Mouse (Mus musculus) stomach, embryonic 15.5 days (tissue): ENCODE data around the gene Tmem128. TPM values are rescaled to one million over a fixed set of nuclear protein-coding genes. Genes with fewer than 3 reads are reported as not detected.

Source experiments
- ATAC-seq: fragments of 200-750 bp; cut with Nextera tagmentation; 2 replicates; pipeline ENCODE4 v1.8.0; 2017; ENCODE audit warnings: low read depth, moderate number of reproducible peaks, moderate TSS enrichment; ENCODE audit not compliant: insufficient read depth, low FRiP score
- H3K27ac ChIP-seq: fragments of 300-500 bp; sonication (generic); 2 replicates; pipeline ENCODE4 v1.5.1; 2015; ENCODE audit warnings: mild to moderate bottlenecking, inconsistent platforms
- H3K27me3 ChIP-seq: fragments of 300-500 bp; sonication (generic); replicated peaks from 2 replicates; pipeline ENCODE4 v1.6.1; 2015; ENCODE audit warnings: inconsistent platforms
- H3K36me3 ChIP-seq: fragments of 300-500 bp; sonication (generic); 2 replicates; pipeline ENCODE4 v1.6.1; 2015; ENCODE audit warnings: inconsistent platforms
- H3K4me1 ChIP-seq: fragments of 300-500 bp; sonication (generic); 2 replicates; pipeline ENCODE4 v1.6.1; 2015; ENCODE audit warnings: inconsistent platforms
- H3K4me2 ChIP-seq: fragments of 300-500 bp; sonication (generic); 2 replicates; pipeline ENCODE4 v1.6.1; 2015; ENCODE audit warnings: mild to moderate bottlenecking, inconsistent platforms
- H3K4me3 ChIP-seq: fragments of 300-500 bp; sonication (generic); replicated peaks from 2 replicates; pipeline ENCODE4 v1.5.1; 2015; ENCODE audit warnings: inconsistent platforms
- H3K9ac ChIP-seq: fragments of 300-500 bp; sonication (generic); 2 replicates; pipeline ENCODE4 v1.6.1; 2015; ENCODE audit warnings: inconsistent platforms
- H3K9me3 ChIP-seq: fragments of 300-500 bp; sonication (generic); 2 replicates; pipeline ENCODE4 v1.6.1; 2016; ENCODE audit warnings: inconsistent platforms
- WGBS: fragments of 180-500 bp; shearing (Covaris S2); methylation state at CpG from one replicate; pipeline ENCODE4 v1.1.7; 2015; 5-methylcytosine and 5-hydroxymethylcytosine counted together
- polyA plus RNA-seq: library from polyadenylated mRNA; unstranded; fragments of >200 nt; fragmentation: Nextera tagmentation; extraction: Ambion mirVana; gene quantifications from 2 replicates; pipeline ENCODE4 v1.2.1, GENCODE M21; 2015

Gene Tmem128
- polyA plus RNA-seq, 1 experiment from 2014 or later = 70.1 TPM

GRCm38 (mm10) chr5:38256551-38256950 is 3.4 kb upstream of the Tmem128 start:
- H3K4me2 ChIP-seq = no peak overlapping the region
- no peak for ATAC-seq
- H3K36me3 ChIP-seq = no peaks in the 10 kb centered on the region
- H3K9ac ChIP-seq = no peak overlapping the region
- no peaks in the 10 kb centered on the region for H3K27me3 ChIP-seq
- H3K9me3 ChIP-seq = no peaks in the 10 kb centered on the region
- H3K4me1 ChIP-seq = peaks cover 5% of the 10 kb centered on the region; the same call in 1 of the 2 replicates
- WGBS = 91% methylated on average over 1 of the region's 1 CpGs
- no peak overlapping the region for H3K27ac ChIP-seq
- H3K4me3 ChIP-seq = no peak overlapping the region

GRCm38 (mm10) chr5:38258034-38258772 is 1.8 kb upstream of the Tmem128 start:
- Histone ChIP-seq H3K4me2 (no peak overlapping the region), H3K9ac (no peak overlapping the region), H3K4me1 (peaks cover 5% of the 10 kb centered on the region; the same call in 1 of the 2 replicates), H3K27ac (no peak overlapping the region), H3K36me3 (peaks cover 9% of the 10 kb centered on the region), H3K4me3 (no peak overlapping the region), H3K27me3 (no peaks in the 10 kb centered on the region), H3K9me3 (no peaks in the 10 kb centered on the region)
- 73% methylated on average over 8 of the region's 8 CpGs for WGBS
- no peak for ATAC-seq

DNA sequence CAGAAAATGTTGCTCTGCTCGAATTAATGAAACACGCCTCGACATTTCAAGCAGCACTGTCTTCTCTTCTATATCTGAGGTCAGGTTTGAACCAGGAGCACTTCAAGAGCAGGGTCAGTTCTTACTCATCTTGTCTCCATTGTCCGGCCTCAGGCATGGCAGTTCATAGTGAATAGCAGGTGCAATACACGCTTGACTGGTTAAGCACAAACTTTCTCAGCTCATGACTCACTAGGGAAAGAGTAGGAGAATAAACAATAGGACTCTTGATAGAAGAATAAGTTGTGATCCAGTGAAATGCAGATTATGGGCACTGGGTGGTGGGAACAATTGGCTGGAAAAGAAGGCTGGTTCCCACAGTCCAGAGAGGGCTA is 1.2 kb upstream of the Tmem128 start:
- peaks cover 13% of the 10 kb centered on the region for H3K36me3 ChIP-seq
- H3K9me3 ChIP-seq = no peaks in the 10 kb centered on the region
- H3K4me3 ChIP-seq = no peak overlapping the region
- H3K4me2 ChIP-seq = no peak overlapping the region
- H3K9ac ChIP-seq = no peak overlapping the region
- ATAC-seq = no peak
- peaks cover 5% of the 10 kb centered on the region; the same call in 1 of the 2 replicates for H3K4me1 ChIP-seq
- H3K27me3 ChIP-seq = no peaks in the 10 kb centered on the region
- H3K27ac ChIP-seq = no peak overlapping the region
- WGBS = 86% methylated on average over 5 of the region's 5 CpGs

GRCm38 (mm10) chr5:38259455-38260106 is 404 bp upstream of the Tmem128 start:
- Histone ChIP-seq H3K4me3 (peak overlapping the region; percentile 83), H3K27ac (peak overlapping the region; percentile 91), H3K4me1 (peaks cover 5% of the 10 kb centered on the region; the same call in 1 of the 2 replicates), H3K36me3 (peaks cover 20% of the 10 kb centered on the region), H3K27me3 (no peaks in the 10 kb centered on the region), H3K4me2 (peak overlapping the region; percentile 80), H3K9me3 (no peaks in the 10 kb centered on the region), H3K9ac (peak overlapping the region; percentile 50)
- 41% methylated on average over 9 of the region's 9 CpGs for WGBS
- no peak for ATAC-seq

- Histone ChIP-seq H3K27me3 (peaks cover 15% of the 10 kb centered on the region), H3K4me3 (no peak overlapping the region), H3K9me3 (no peaks in the 10 kb centered on the region), H3K27ac (no peak overlapping the region), H3K9ac (no peak overlapping the region), H3K4me1 (no peaks in the 10 kb centered on the region), H3K4me2 (no peak overlapping the region), H3K36me3 (peaks cover 12% of the 10 kb centered on the region)
- WGBS = 87% methylated on average over 3 of the region's 3 CpGs
- ATAC-seq = no peak
Measured at GRCm38 (mm10) chr5:38270942-38271341, 11.0 kb downstream of the Tmem128 start.

- peaks cover 41% of the 10 kb centered on the region for H3K27me3 ChIP-seq
- no peak overlapping the region for H3K4me2 ChIP-seq
- H3K4me3 ChIP-seq = no peak overlapping the region
- H3K9me3 ChIP-seq = no peaks in the 10 kb centered on the region
- WGBS = 82% methylated on average over 4 of the region's 4 CpGs
- H3K27ac ChIP-seq = no peak overlapping the region
- no peak overlapping the region for H3K9ac ChIP-seq
- H3K4me1 ChIP-seq = peaks cover 10% of the 10 kb centered on the region
- H3K36me3 ChIP-seq = peaks cover 2% of the 10 kb centered on the region
- no peak for ATAC-seq
Measured at GRCm38 (mm10) chr5:38273831-38274230, 13.8 kb downstream of the Tmem128 start.

DNA sequence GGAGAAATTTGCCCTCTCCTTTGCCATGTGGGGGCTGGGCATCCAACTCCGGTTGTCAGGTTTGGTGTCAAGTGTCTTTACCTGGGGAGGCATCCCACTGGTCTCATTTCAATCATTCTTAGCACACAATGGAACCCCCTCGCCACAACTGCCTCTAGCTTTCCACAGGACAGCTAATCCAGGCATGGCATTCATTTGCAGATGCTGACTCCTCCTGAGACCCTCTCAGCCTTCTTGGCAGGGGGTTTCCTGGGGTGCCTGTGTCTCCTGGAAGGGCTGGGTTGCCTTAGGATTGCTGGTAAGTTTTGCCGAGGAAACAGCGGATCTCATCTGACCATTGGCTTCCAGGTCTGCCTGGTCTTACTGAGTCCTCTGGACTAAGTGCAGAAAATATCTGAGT is 15.8 kb downstream of the Tmem128 start, which contains the start of gene Otop1:
Gene Otop1 (plus strand): TSS at position 202 of the 400 bp plus-strand sequence.
- peaks cover 50% of the 10 kb centered on the region for H3K27me3 ChIP-seq
- H3K27ac ChIP-seq = no peak within 1 kb of the TSS
- 13% methylated on average over 4 of the region's 4 CpGs for WGBS
- no peaks in the 10 kb centered on the region for H3K9me3 ChIP-seq
- peaks cover 10% of the 10 kb centered on the region for H3K4me1 ChIP-seq
- H3K9ac ChIP-seq = no peak within 1 kb of the TSS
- H3K4me2 ChIP-seq = peak within 1 kb of the TSS; percentile 48; the same call in 1 of the 2 replicates
- H3K36me3 ChIP-seq = no peaks in the 10 kb centered on the region
- no peak within 1 kb of the TSS for H3K4me3 ChIP-seq
- no peak for ATAC-seq

GRCm38 (mm10) chr5:38276451-38276850 is 16.5 kb downstream of the Tmem128 start:
- Histone ChIP-seq H3K27ac (no peak overlapping the region), H3K9ac (no peak overlapping the region), H3K4me3 (no peak overlapping the region), H3K36me3 (no peaks in the 10 kb centered on the region), H3K4me1 (peaks cover 10% of the 10 kb centered on the region), H3K4me2 (no peak overlapping the region), H3K9me3 (no peaks in the 10 kb centered on the region), H3K27me3 (peaks cover 50% of the 10 kb centered on the region)
- WGBS = 4% methylated on average over 19 of the region's 19 CpGs
- ATAC-seq = no peak

DNA sequence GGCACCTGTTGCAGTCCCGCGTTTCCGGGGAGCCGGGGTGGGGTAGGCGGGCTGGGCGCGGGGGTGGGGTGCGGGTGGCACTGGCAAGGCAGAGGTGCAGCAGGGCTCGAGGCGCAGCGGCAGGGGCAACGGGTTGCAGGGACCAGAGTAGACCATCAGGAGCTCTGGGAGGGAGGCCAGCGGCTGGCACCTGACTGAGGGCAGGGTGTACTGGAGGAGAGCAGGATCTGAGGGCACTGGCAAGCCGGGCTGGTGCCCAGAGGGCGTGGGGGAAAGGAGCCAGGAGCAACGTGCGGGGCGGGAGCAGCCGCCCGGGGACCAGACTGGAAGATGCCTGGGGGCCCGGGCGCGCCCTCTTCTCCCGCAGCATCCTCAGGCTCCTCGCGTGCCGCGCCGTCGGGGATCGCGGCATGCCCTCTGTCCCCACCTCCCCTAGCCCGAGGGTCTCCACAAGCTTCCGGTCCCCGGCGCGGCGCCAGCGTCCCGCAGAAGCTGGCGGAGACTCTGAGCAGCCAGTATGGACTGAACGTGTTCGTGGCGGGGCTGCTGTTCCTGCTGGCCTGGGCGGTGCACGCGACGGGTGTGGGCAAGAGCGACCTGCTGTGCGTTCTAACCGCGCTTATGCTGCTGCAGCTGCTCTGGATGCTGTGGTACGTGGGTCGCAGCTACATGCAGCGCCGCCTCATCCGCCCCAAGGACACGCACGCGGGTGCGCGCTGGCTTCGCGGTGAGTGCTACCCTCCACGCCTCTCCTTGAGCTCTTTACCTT is 17.3 kb downstream of the Tmem128 start:
- 3% methylated on average over 62 of the region's 65 CpGs for WGBS
- no peak; the same call in 1 of the 2 replicates for ATAC-seq
- Histone ChIP-seq H3K4me1 (peaks cover 10% of the 10 kb centered on the region), H3K27me3 (peaks cover 50% of the 10 kb centered on the region), H3K9me3 (no peaks in the 10 kb centered on the region), H3K9ac (no peak overlapping the region), H3K4me2 (peak overlapping the region; percentile 48), H3K36me3 (no peaks in the 10 kb centered on the region), H3K27ac (no peak overlapping the region), H3K4me3 (peak overlapping the region; percentile 29)

DNA sequence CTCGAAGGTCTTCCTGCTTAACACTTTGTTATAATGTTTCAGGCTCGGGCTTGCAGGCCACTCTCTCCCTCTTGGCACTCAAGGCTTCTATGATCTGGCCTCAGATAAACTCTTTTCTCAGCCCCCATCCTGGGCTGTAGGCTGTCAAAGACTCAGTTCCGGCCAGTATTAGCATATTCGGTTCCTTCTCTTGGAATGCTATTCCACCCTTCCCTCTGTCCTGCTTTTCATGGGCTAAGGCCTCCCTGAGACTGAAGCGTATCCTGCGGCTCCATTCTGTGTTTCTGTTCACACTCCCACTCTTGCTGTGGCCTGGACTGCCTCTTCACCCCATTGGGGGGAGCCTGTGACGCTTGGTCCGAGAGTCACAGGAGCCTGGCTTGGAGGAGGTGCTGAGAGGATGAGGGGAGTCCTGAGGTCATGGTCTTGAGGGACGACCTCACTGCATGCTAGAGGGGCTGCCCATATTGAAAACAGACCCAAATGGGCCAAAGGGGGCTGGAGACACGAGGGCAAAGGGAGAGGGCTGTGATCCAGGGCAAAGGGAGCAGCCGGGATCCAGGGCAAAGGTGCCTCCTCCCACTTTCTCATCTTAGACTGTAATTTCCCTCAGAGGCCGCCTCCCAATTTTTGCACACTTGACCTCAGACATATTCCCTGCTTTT is 18.1 kb downstream of the Tmem128 start:
- Histone ChIP-seq H3K4me3 (no peak overlapping the region), H3K27me3 (peaks cover 50% of the 10 kb centered on the region), H3K4me1 (peaks cover 10% of the 10 kb centered on the region), H3K9ac (no peak overlapping the region), H3K27ac (no peak overlapping the region), H3K4me2 (peak overlapping the region; percentile 48), H3K9me3 (no peaks in the 10 kb centered on the region), H3K36me3 (no peaks in the 10 kb centered on the region)
- ATAC-seq = no peak
- WGBS = 16% methylated on average over 12 of the region's 12 CpGs

GRCm38 (mm10) chr5:38280075-38280474 is 20.1 kb downstream of the Tmem128 start:
- Histone ChIP-seq H3K9me3 (no peaks in the 10 kb centered on the region), H3K9ac (no peak overlapping the region), H3K36me3 (no peaks in the 10 kb centered on the region), H3K27ac (no peak overlapping the region), H3K27me3 (peaks cover 42% of the 10 kb centered on the region), H3K4me1 (peaks cover 10% of the 10 kb centered on the region), H3K4me3 (no peak overlapping the region), H3K4me2 (no peak overlapping the region)
- WGBS = 36% methylated on average over 1 of the region's 1 CpGs
- ATAC-seq = no peak
